Mouse (Mus musculus): ENCODE measurements at regions not wholly inside any gene's neighbourhood (a gene's known extent, or its start where the extent isn't known, plus 50 kb on each side); places are given as distances from the start of the nearest gene placed in this dataset.

GRCm38 (mm10) chr11:30372924-30373323 is 98.7 kb downstream of the 4930505A04Rik start:
- no peak for DNase-seq (ENCODE audit: low read depth, low spot score)

GRCm38 (mm10) chr11:30371963-30372362 is 99.7 kb downstream of the 4930505A04Rik start:
- DNase-seq (ENCODE audit: low read depth, low spot score), result peak; percentile 43

GRCm38 (mm10) chr11:30369601-30370240 is 101.7 kb upstream of the Sptbn1 start:
- DNase-seq (ENCODE audit: low read depth, low spot score), result no peak

GRCm38 (mm10) chr11:30367373-30368225 is 99.6 kb upstream of the Sptbn1 start:
- peak; percentile 76 for DNase-seq (ENCODE audit: low read depth, low spot score)

GRCm38 (mm10) chr11:30366491-30366890 is 98.5 kb upstream of the Sptbn1 start:
- DNase-seq (ENCODE audit: low read depth, low spot score), result no peak

- DNase-seq (ENCODE audit: low read depth, low spot score), result no peak
Observed at GRCm38 (mm10) chr11:30364993-30365392, 97.0 kb upstream of the Sptbn1 start.

- DNase-seq (ENCODE audit: low read depth, low spot score), result no peak
Observed at GRCm38 (mm10) chr11:30364591-30364990, 96.6 kb upstream of the Sptbn1 start.

- no peak for DNase-seq (ENCODE audit: low read depth, low spot score)
Observed at GRCm38 (mm10) chr11:30358196-30358595, 90.2 kb upstream of the Sptbn1 start.

GRCm38 (mm10) chr11:30355356-30355755 is 87.4 kb upstream of the Sptbn1 start:
- no peak for DNase-seq (ENCODE audit: low read depth, low spot score)

GRCm38 (mm10) chr11:30326371-30326770 is 58.4 kb upstream of the Sptbn1 start:
- DNase-seq (ENCODE audit: low read depth, low spot score), result no peak
